In the genomic region with DNA sequence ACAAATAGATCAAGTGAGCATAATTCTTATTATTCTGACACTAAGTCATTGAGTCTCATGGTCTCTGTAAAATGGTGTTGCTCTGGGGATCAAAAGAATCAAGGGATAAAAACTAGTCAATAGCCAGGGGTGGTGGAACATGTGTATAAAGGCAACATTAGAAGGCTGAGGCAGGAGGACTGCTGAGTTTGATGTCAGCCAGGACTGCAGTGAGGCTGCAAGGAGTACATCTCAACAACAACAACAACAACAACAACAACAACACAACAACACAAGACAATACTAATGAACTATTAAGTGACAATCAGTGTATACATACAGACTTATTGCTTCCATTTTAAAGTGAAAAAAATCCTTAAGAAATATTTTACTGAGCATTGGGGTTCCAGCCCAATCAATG, we compare ENCODE assay signal across 9 mouse cellular contexts. TPM values are rescaled to one million over a fixed set of nuclear protein-coding genes. Genes with fewer than 3 reads are reported as not detected.
A peak's percentile ranks its signal among the peaks of the same experiment; 100 is the strongest.
DNase-seq lines count a peak whose midpoint lies in the region; ATAC-seq and TF ChIP-seq lines count a peak whose summit lies in the region.
"Had no signal": no experiment of that assay in that cellular context is flagged by ENCODE, and none has a peak within 500 bp of the region (broad histone marks: within the 10 kb centered on the region; RNA-seq: fewer than 3 reads in every experiment).

No protein-coding gene starts in this region.

- TF ChIP-seq CTCF in bone marrow macrophage, adult 2 months (IDR thresholded peaks at IDR 0.05; ENCODE audit: low read depth, low read length): no peak

- H3K4me3 ChIP-seq in heart, embryonic 14.5 days (ENCODE audit: control insufficient read depth in 1 of 2, insufficient read depth in 1 of 2, low read depth in 1 of 2, low read length in 2 of 2): peak overlapping the region; percentile 75 to 80
- peak overlapping the region; percentile 71 for H3K4me3 ChIP-seq in bone marrow macrophage, adult 2 months (ENCODE audit: insufficient read depth, low read length)
- H3K4me3 ChIP-seq in hindbrain, embryonic 11.5 days (ENCODE audit: low read depth, low read length): peak overlapping the region; percentile 56
- H3K4me3 ChIP-seq in midbrain, embryonic 12.5 days: peak overlapping the region; percentile 72

- DNase-seq in heart, adult 9 months (ENCODE audit: low spot score in 2 of 2): no peak
- peak; percentile 31 for DNase-seq in hindbrain, embryonic 11.5 days (ENCODE audit: low spot score)
- DNase-seq in thymus, postnatal 0 days (ENCODE audit: low spot score): no peak
- DNase-seq in adrenal gland, adult (ENCODE audit: inconsistent age in 2 of 2, low spot score in 1 of 2): no peak
- DNase-seq in ovary, adult 18-20 months (ENCODE audit: low spot score): no peak

- TF ChIP-seq POLR2A in bone marrow macrophage, adult 2 months (IDR thresholded peaks at IDR 0.05; ENCODE audit: borderline replicate concordance, low read depth, low read length): no peak

- no peaks in the 10 kb centered on the region for H3K27me3 ChIP-seq in heart, embryonic 14.5 days (ENCODE audit: control insufficient read depth, insufficient read depth, low read length)
- H3K27me3 ChIP-seq in hindbrain, embryonic 11.5 days (ENCODE audit: control insufficient read depth, insufficient read depth, low read length): no peaks in the 10 kb centered on the region
- H3K27me3 ChIP-seq in midbrain, embryonic 12.5 days: no peaks in the 10 kb centered on the region
- H3K27me3 ChIP-seq: Patski had no signal

- H3K9me3 ChIP-seq in heart, embryonic 14.5 days (ENCODE audit: control insufficient read depth, low read length): no peaks in the 10 kb centered on the region
- H3K9me3 ChIP-seq in hindbrain, embryonic 11.5 days (ENCODE audit: control insufficient read depth, low read length): no peaks in the 10 kb centered on the region
- no peaks in the 10 kb centered on the region for H3K9me3 ChIP-seq in midbrain, embryonic 12.5 days

- peaks cover 69% of the 10 kb centered on the region for H3K36me3 ChIP-seq in heart, embryonic 14.5 days (ENCODE audit: control insufficient read depth, insufficient read depth, low read length)
- 0 out of 2 replicates have a peak, but pooled peaks cover 14% of the 10 kb centered on the region for H3K36me3 ChIP-seq in hindbrain, embryonic 11.5 days (ENCODE audit: control insufficient read depth, insufficient read depth, low read length)
- peaks cover 59% of the 10 kb centered on the region for H3K36me3 ChIP-seq in midbrain, embryonic 12.5 days

- peak overlapping the region; percentile 90 for H3K4me2 ChIP-seq in heart, embryonic 14.5 days (ENCODE audit: low read length)
- peak overlapping the region; percentile 57 for H3K4me2 ChIP-seq in hindbrain, embryonic 11.5 days (replicated peaks; ENCODE audit: low read depth, low read length)
- peak overlapping the region; percentile 88 for H3K4me2 ChIP-seq in midbrain, embryonic 12.5 days (replicated peaks)

- H3K9ac ChIP-seq in heart, embryonic 14.5 days (ENCODE audit: low read length): peak overlapping the region; percentile 92
- H3K9ac ChIP-seq in hindbrain, embryonic 11.5 days (ENCODE audit: low read depth, low read length): peak overlapping the region; percentile 77
- peak overlapping the region; percentile 76 for H3K9ac ChIP-seq in midbrain, embryonic 12.5 days (replicated peaks)

- no peak for ATAC-seq in heart, embryonic 14.5 days (ENCODE audit: insufficient number of reproducible peaks, insufficient read depth, low FRiP score, low read depth)
- no peak for ATAC-seq in hindbrain, embryonic 11.5 days (ENCODE audit: low FRiP score)
- no peak for ATAC-seq in midbrain, embryonic 12.5 days (ENCODE audit: low FRiP score, low read depth)

- H3K27ac ChIP-seq in heart, embryonic 14.5 days (replicated peaks in 1 of 2; ENCODE audit: control insufficient read depth in 1 of 2, insufficient read depth in 1 of 2, low read depth in 2 of 2, low read length in 2 of 2): peak overlapping the region; percentile 86 to 100
- H3K27ac ChIP-seq in bone marrow macrophage, adult 2 months (ENCODE audit: insufficient read depth, low read depth, low read length): peak overlapping the region; percentile 32
- no peak overlapping the region for H3K27ac ChIP-seq in hindbrain, embryonic 11.5 days (ENCODE audit: low read depth, low read length)
- H3K27ac ChIP-seq in midbrain, embryonic 12.5 days (replicated peaks): peak overlapping the region; percentile 99

- H3K4me1 ChIP-seq in heart, embryonic 14.5 days (ENCODE audit: control insufficient read depth in 2 of 2, insufficient read depth in 2 of 2, low read length in 2 of 2): peaks cover 2 to 21% of the 10 kb centered on the region in 2 experiments; a peak in 2 of 4 replicates
- H3K4me1 ChIP-seq in bone marrow macrophage, adult 2 months (ENCODE audit: control insufficient read depth, insufficient read depth, low read length): peaks cover 5% of the 10 kb centered on the region
- peaks cover 3% of the 10 kb centered on the region; the same call in 1 of the 2 replicates for H3K4me1 ChIP-seq in hindbrain, embryonic 11.5 days (replicated peaks; ENCODE audit: control insufficient read depth, insufficient read depth, low read length)
- H3K4me1 ChIP-seq in midbrain, embryonic 12.5 days: peaks cover 18% of the 10 kb centered on the region

RNA-seq across cellular contexts. Expression of gene Ncapd2, which starts 0.7 kb away (rescaled TPM):
- polyA plus RNA-seq in heart, embryonic 14.5 days (2014; fragmentation: Nextera tagmentation; extraction: Ambion mirVana): 66.0 and 67.5 TPM in 2 replicates
- polyA plus RNA-seq in bone marrow macrophage, adult 2 months (2012; ENCODE audit: insufficient read depth, insufficient read length, missing spikeins): 83.1 and 85.5 TPM in 2 replicates
- 109 and 110 TPM in 2 replicates for polyA plus RNA-seq in hindbrain, embryonic 11.5 days (2014; fragmentation: Nextera tagmentation; extraction: Ambion mirVana)
- polyA plus RNA-seq in midbrain, embryonic 12.5 days (2016; fragmentation: Nextera tagmentation; extraction: Ambion mirVana): 183 and 192 TPM in 2 replicates
- polyA plus RNA-seq in thymus, postnatal 0 days (2015; fragmentation: Nextera tagmentation; extraction: Ambion mirVana): 130 and 153 TPM in 2 replicates

RNA-seq across cellular contexts. Expression of gene Mrpl51, which starts 0.8 kb away (rescaled TPM):
- 261 and 264 TPM in 2 replicates for polyA plus RNA-seq in heart, embryonic 14.5 days (2014; fragmentation: Nextera tagmentation; extraction: Ambion mirVana)
- polyA plus RNA-seq in bone marrow macrophage, adult 2 months (2012; ENCODE audit: insufficient read depth, insufficient read length, missing spikeins): 68.6 and 82.0 TPM in 2 replicates
- 184 and 189 TPM in 2 replicates for polyA plus RNA-seq in hindbrain, embryonic 11.5 days (2014; fragmentation: Nextera tagmentation; extraction: Ambion mirVana)
- 165 and 172 TPM in 2 replicates for polyA plus RNA-seq in midbrain, embryonic 12.5 days (2016; fragmentation: Nextera tagmentation; extraction: Ambion mirVana)
- polyA plus RNA-seq in thymus, postnatal 0 days (2015; fragmentation: Nextera tagmentation; extraction: Ambion mirVana): 281 and 294 TPM in 2 replicates

RNA-seq across cellular contexts. Expression of gene Vamp1, which starts 24.5 kb away (rescaled TPM):
- 2.6 and 2.7 TPM in 2 replicates for polyA plus RNA-seq in heart, embryonic 14.5 days (2014; fragmentation: Nextera tagmentation; extraction: Ambion mirVana)
- polyA plus RNA-seq in bone marrow macrophage, adult 2 months (2012; ENCODE audit: insufficient read depth, insufficient read length, missing spikeins): 15.0 and 15.1 TPM in 2 replicates
- polyA plus RNA-seq in hindbrain, embryonic 11.5 days (2014; fragmentation: Nextera tagmentation; extraction: Ambion mirVana): 1.7 and 2.3 TPM in 2 replicates
- polyA plus RNA-seq in midbrain, embryonic 12.5 days (2016; fragmentation: Nextera tagmentation; extraction: Ambion mirVana): 4.7 and 5.3 TPM in 2 replicates
- 61.0 and 75.3 TPM in 2 replicates for polyA plus RNA-seq in thymus, postnatal 0 days (2015; fragmentation: Nextera tagmentation; extraction: Ambion mirVana)

RNA-seq across cellular contexts. Expression of gene Gapdh, which starts 24.5 kb away (rescaled TPM):
- 4,765 and 5,242 TPM in 2 replicates for polyA plus RNA-seq in heart, embryonic 14.5 days (2014; fragmentation: Nextera tagmentation; extraction: Ambion mirVana)
- polyA plus RNA-seq in bone marrow macrophage, adult 2 months (2012; ENCODE audit: insufficient read depth, insufficient read length, missing spikeins): 229 and 264 TPM in 2 replicates
- 2,070 and 2,095 TPM in 2 replicates for polyA plus RNA-seq in hindbrain, embryonic 11.5 days (2014; fragmentation: Nextera tagmentation; extraction: Ambion mirVana)
- 1,933 and 1,972 TPM in 2 replicates for polyA plus RNA-seq in midbrain, embryonic 12.5 days (2016; fragmentation: Nextera tagmentation; extraction: Ambion mirVana)
- 1,452 and 1,606 TPM in 2 replicates for polyA plus RNA-seq in thymus, postnatal 0 days (2015; fragmentation: Nextera tagmentation; extraction: Ambion mirVana)

RNA-seq across cellular contexts. Expression of gene Tapbpl, which starts 40.8 kb away (rescaled TPM):
- 4.0 and 4.4 TPM in 2 replicates for polyA plus RNA-seq in heart, embryonic 14.5 days (2014; fragmentation: Nextera tagmentation; extraction: Ambion mirVana)
- 14.5 and 16.2 TPM in 2 replicates for polyA plus RNA-seq in bone marrow macrophage, adult 2 months (2012; ENCODE audit: insufficient read depth, insufficient read length, missing spikeins)
- 1.0 and 2.2 TPM in 2 replicates for polyA plus RNA-seq in hindbrain, embryonic 11.5 days (2014; fragmentation: Nextera tagmentation; extraction: Ambion mirVana)
- polyA plus RNA-seq in midbrain, embryonic 12.5 days (2016; fragmentation: Nextera tagmentation; extraction: Ambion mirVana): 1.9 and 2.5 TPM in 2 replicates
- polyA plus RNA-seq in thymus, postnatal 0 days (2015; fragmentation: Nextera tagmentation; extraction: Ambion mirVana): 42.5 and 53.1 TPM in 2 replicates
